Mouse (Mus musculus): ENCODE results near the gene Olfr1258. TPM values are rescaled to one million over a fixed set of nuclear protein-coding genes. Genes with fewer than 3 reads are reported as not detected.

The Olfr1258 gene
- not detected for polyA plus RNA-seq (2014; fragmentation: Illumina TruSeq; extraction: RNeasy Lipid Tissue Mini Kit (QIAGEN cat#74804); ENCODE audit: low read depth, low replicate concordance)

GRCm38 (mm10) chr2:89927009-89927408 lies at the start of gene Olfr1258:
TSS of gene Olfr1258 (plus strand) at chr2:89927309.

GRCm38 (mm10) chr2:89878137-89878536 lies 49.0 kb upstream of the Olfr1258 start, which contains the start of gene Olfr1257:
TSS of gene Olfr1257 (plus strand) at chr2:89878437.

GRCm38 (mm10) chr2:89948564-89948963 lies 21.5 kb downstream of the Olfr1258 start, which contains the start of gene Olfr1259:
TSS of gene Olfr1259 (minus strand) at chr2:89948664.

GRCm38 (mm10) chr2:89974184-89974583 lies 47.1 kb downstream of the Olfr1258 start, which contains the start of gene Olfr1260:
TSS of gene Olfr1260 (plus strand) at chr2:89974340.

Other genes starting within 250 kb of the Olfr1258 start
- gene Olfr1252, start 202.3 kb upstream of the Olfr1258 start, polyA plus RNA-seq (2014; fragmentation: Illumina TruSeq; extraction: RNeasy Lipid Tissue Mini Kit (QIAGEN cat#74804); ENCODE audit: low read depth, low replicate concordance), result not detected
- not detected for gene Olfr1253, start 170.2 kb upstream of the Olfr1258 start, polyA plus RNA-seq (2014; fragmentation: Illumina TruSeq; extraction: RNeasy Lipid Tissue Mini Kit (QIAGEN cat#74804); ENCODE audit: low read depth, low replicate concordance)
- gene Olfr1254, start 133.7 kb upstream of the Olfr1258 start, polyA plus RNA-seq (2014; fragmentation: Illumina TruSeq; extraction: RNeasy Lipid Tissue Mini Kit (QIAGEN cat#74804); ENCODE audit: low read depth, low replicate concordance), result not detected
- gene Olfr1255, start 115.3 kb upstream of the Olfr1258 start, polyA plus RNA-seq (2014; fragmentation: Illumina TruSeq; extraction: RNeasy Lipid Tissue Mini Kit (QIAGEN cat#74804); ENCODE audit: low read depth, low replicate concordance), result not detected
- not detected for gene Olfr1256, start 85.8 kb upstream of the Olfr1258 start, polyA plus RNA-seq (2014; fragmentation: Illumina TruSeq; extraction: RNeasy Lipid Tissue Mini Kit (QIAGEN cat#74804); ENCODE audit: low read depth, low replicate concordance)
- gene Olfr48, start 79.1 kb upstream of the Olfr1258 start, polyA plus RNA-seq (2014; fragmentation: Illumina TruSeq; extraction: RNeasy Lipid Tissue Mini Kit (QIAGEN cat#74804); ENCODE audit: low read depth, low replicate concordance), result not detected
- not detected for gene Olfr1257, start 48.9 kb upstream of the Olfr1258 start, polyA plus RNA-seq (2014; fragmentation: Illumina TruSeq; extraction: RNeasy Lipid Tissue Mini Kit (QIAGEN cat#74804); ENCODE audit: low read depth, low replicate concordance)
- gene Olfr1259, start 21.4 kb downstream of the Olfr1258 start, polyA plus RNA-seq (2014; fragmentation: Illumina TruSeq; extraction: RNeasy Lipid Tissue Mini Kit (QIAGEN cat#74804); ENCODE audit: low read depth, low replicate concordance), result not detected
- not detected for gene Olfr1260, start 47.0 kb downstream of the Olfr1258 start, polyA plus RNA-seq (2014; fragmentation: Illumina TruSeq; extraction: RNeasy Lipid Tissue Mini Kit (QIAGEN cat#74804); ENCODE audit: low read depth, low replicate concordance)
- gene Olfr1261, start 63.9 kb downstream of the Olfr1258 start, polyA plus RNA-seq (2014; fragmentation: Illumina TruSeq; extraction: RNeasy Lipid Tissue Mini Kit (QIAGEN cat#74804); ENCODE audit: low read depth, low replicate concordance), result not detected
- not detected for gene Olfr1262, start 72.8 kb downstream of the Olfr1258 start, polyA plus RNA-seq (2014; fragmentation: Illumina TruSeq; extraction: RNeasy Lipid Tissue Mini Kit (QIAGEN cat#74804); ENCODE audit: low read depth, low replicate concordance)
- not detected for gene Olfr1263, start 84.8 kb downstream of the Olfr1258 start, polyA plus RNA-seq (2014; fragmentation: Illumina TruSeq; extraction: RNeasy Lipid Tissue Mini Kit (QIAGEN cat#74804); ENCODE audit: low read depth, low replicate concordance)
- gene Olfr1264, start 98.3 kb downstream of the Olfr1258 start, polyA plus RNA-seq (2014; fragmentation: Illumina TruSeq; extraction: RNeasy Lipid Tissue Mini Kit (QIAGEN cat#74804); ENCODE audit: low read depth, low replicate concordance), result not detected
- gene Olfr1265, start 108.0 kb downstream of the Olfr1258 start, polyA plus RNA-seq (2014; fragmentation: Illumina TruSeq; extraction: RNeasy Lipid Tissue Mini Kit (QIAGEN cat#74804); ENCODE audit: low read depth, low replicate concordance), result not detected
- gene Olfr140, start 136.3 kb downstream of the Olfr1258 start, polyA plus RNA-seq (2014; fragmentation: Illumina TruSeq; extraction: RNeasy Lipid Tissue Mini Kit (QIAGEN cat#74804); ENCODE audit: low read depth, low replicate concordance), result not detected
- not detected for gene Olfr1269, start 194.1 kb downstream of the Olfr1258 start, polyA plus RNA-seq (2014; fragmentation: Illumina TruSeq; extraction: RNeasy Lipid Tissue Mini Kit (QIAGEN cat#74804); ENCODE audit: low read depth, low replicate concordance)
- not detected for gene Olfr32, start 215.0 kb downstream of the Olfr1258 start, polyA plus RNA-seq (2014; fragmentation: Illumina TruSeq; extraction: RNeasy Lipid Tissue Mini Kit (QIAGEN cat#74804); ENCODE audit: low read depth, low replicate concordance)
- not detected for gene Olfr1270, start 225.8 kb downstream of the Olfr1258 start, polyA plus RNA-seq (2014; fragmentation: Illumina TruSeq; extraction: RNeasy Lipid Tissue Mini Kit (QIAGEN cat#74804); ENCODE audit: low read depth, low replicate concordance)